Mouse (Mus musculus) small intestine, adult 2 months (tissue): ENCODE data around the gene Gm5934. TPM values are rescaled to one million over a fixed set of nuclear protein-coding genes. Genes with fewer than 3 reads are reported as not detected.
"Not testable (repeated sequence)": the region's sequence is repeated elsewhere in the genome, so short reads cannot be mapped to it uniquely, and the experiment has no call there.

ENCODE experiments used
- H3K27ac ChIP-seq: fragments of 200-500 bp; 2 replicates; pipeline ENCODE4 v1.5.1; 2012; ENCODE audit warnings: low read depth, low read length, control low read depth, inconsistent platforms; ENCODE audit not compliant: insufficient read depth
- H3K27me3 ChIP-seq: fragments of 200-500 bp; 2 replicates; pipeline ENCODE4 v1.6.1; 2012; ENCODE audit warnings: mild to moderate bottlenecking, moderate library complexity, low read length, inconsistent platforms; ENCODE audit not compliant: control insufficient read depth, insufficient read depth
- H3K36me3 ChIP-seq: fragments of 200-500 bp; 2 replicates; pipeline ENCODE4 v1.6.1; 2012; ENCODE audit warnings: mild to moderate bottlenecking, low read length, control low read depth, inconsistent platforms; ENCODE audit not compliant: control insufficient read depth, insufficient read depth
- H3K4me1 ChIP-seq: fragments of 200-500 bp; 2 replicates; pipeline ENCODE4 v1.6.1; 2012; ENCODE audit warnings: low read length, inconsistent platforms, mixed read lengths; ENCODE audit not compliant: control insufficient read depth, insufficient read depth, insufficient read length
- H3K4me3 ChIP-seq: fragments of 200-500 bp; 2 replicates; pipeline ENCODE4 v1.5.1; 2012; ENCODE audit warnings: low read depth, mild to moderate bottlenecking, control low read depth, inconsistent platforms, low read length, moderate library complexity
- WGBS: fragments of 180-500 bp; shearing (Covaris S2); methylation state at CpG from one replicate; pipeline ENCODE4 v1.1.7; 2018; 5-methylcytosine and 5-hydroxymethylcytosine counted together
- polyA plus RNA-seq: library from polyadenylated mRNA; depleted of rRNA; stranded (reverse); fragments of >200 nt; gene quantifications from 2 replicates; pipeline ENCODE4 v1.2.3, GENCODE M21; 2012; rRNA removed

Gene Gm5934
- polyA plus RNA-seq: not detected in 2 replicates

DNA sequence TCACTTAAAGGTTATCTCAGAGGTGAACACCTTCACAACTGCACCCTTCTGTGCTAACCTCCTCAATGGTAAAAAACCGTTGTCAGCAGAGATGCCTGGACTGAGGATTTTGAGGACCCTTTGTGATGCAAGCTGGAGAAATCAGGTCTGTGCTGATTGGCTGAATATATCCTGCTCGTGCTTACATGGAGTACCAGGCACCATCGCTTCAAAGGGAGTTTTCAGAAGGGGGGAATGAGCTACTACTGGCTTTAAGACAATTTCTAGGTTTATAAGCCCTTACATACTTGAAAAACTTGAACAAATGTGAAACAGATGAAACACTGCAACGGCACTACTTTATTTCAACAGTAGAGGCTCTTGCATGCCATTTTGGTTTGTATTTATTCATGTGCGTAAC is at the start of gene Gm5934:
Gene Gm5934 (minus strand): TSS at position 101 of the 400 bp plus-strand sequence.
- WGBS: 75% methylated on average over 5 of the region's 5 CpGs
- H3K4me1 ChIP-seq, H3K27ac ChIP-seq, H3K36me3 ChIP-seq, H3K4me3 ChIP-seq, H3K27me3 ChIP-seq: not testable (repeated sequence)

Other genes with a start within 250 kb of the Gm5934 start
- not detected in 2 replicates for gene Gm4297, start 74.1 kb upstream of the Gm5934 start, polyA plus RNA-seq